Mouse (Mus musculus) limb, embryonic 14.5 days (tissue): ENCODE measurements around the gene Ttc28. TPM values are rescaled to one million over a fixed set of nuclear protein-coding genes. Genes with fewer than 3 reads are reported as not detected.

ENCODE experiments used
- ATAC-seq: fragments of 200-750 bp; cut with Nextera tagmentation; 2 replicates; pipeline ENCODE4 v1.8.0; 2017; ENCODE audit warnings: low read depth, moderate number of reproducible peaks, moderate TSS enrichment; ENCODE audit not compliant: low FRiP score
- DNase-seq: peaks from one replicate; pipeline ENCODE4 v3.0.0-alpha.2; 2015; ENCODE audit warnings: low spot score
- H3K27ac ChIP-seq: fragments of 300-500 bp; sonication (generic); replicated peaks from 2 replicates; pipeline ENCODE4 v1.5.1; 2014; ENCODE audit warnings: low read depth, mild to moderate bottlenecking, low read length, moderate library complexity, mixed read lengths
- H3K27me3 ChIP-seq: fragments of 300-500 bp; sonication (generic); 2 replicates; pipeline ENCODE4 v1.6.1; 2014; ENCODE audit warnings: low read length, mixed read lengths; ENCODE audit not compliant: control insufficient read depth, insufficient read depth
- H3K36me3 ChIP-seq: fragments of 300-500 bp; sonication (generic); 2 replicates; pipeline ENCODE4 v1.6.1; 2014; ENCODE audit warnings: mild to moderate bottlenecking, low read length, moderate library complexity, mixed read lengths; ENCODE audit not compliant: control insufficient read depth, insufficient read depth
- H3K4me1 ChIP-seq: fragments of 300-500 bp; sonication (generic); 2 replicates; pipeline ENCODE4 v1.6.1; 2014; ENCODE audit warnings: antibody characterized with exemption, low read length, mixed read lengths; ENCODE audit not compliant: control insufficient read depth, insufficient read depth
- H3K4me2 ChIP-seq: fragments of 300-500 bp; sonication (generic); replicated peaks from 2 replicates; pipeline ENCODE4 v1.6.1; 2014; ENCODE audit warnings: low read depth, mild to moderate bottlenecking, low read length, moderate library complexity; ENCODE audit not compliant: severe bottlenecking
- H3K4me3 ChIP-seq: fragments of 300-500 bp; sonication (generic); replicated peaks from 2 replicates; pipeline ENCODE4 v1.5.1; 2014; ENCODE audit warnings: low read length
- H3K9ac ChIP-seq: fragments of 300-500 bp; sonication (generic); 2 replicates; pipeline ENCODE4 v1.6.1; 2014; ENCODE audit warnings: mild to moderate bottlenecking, low read depth, low read length, moderate library complexity; ENCODE audit not compliant: severe bottlenecking
- H3K9me3 ChIP-seq: fragments of 300-500 bp; sonication (generic); 2 replicates; pipeline ENCODE4 v1.6.1; 2016; ENCODE audit warnings: low read length; ENCODE audit not compliant: control insufficient read depth
- POLR2A ChIP-seq: fragments of 200-500 bp; IDR thresholded peaks from 2 replicates; pipeline ENCODE4 v1.8.0; 2012; ENCODE audit warnings: inconsistent platforms, mild to moderate bottlenecking, moderate library complexity, borderline replicate concordance; ENCODE audit not compliant: insufficient read depth, insufficient read length; ENCODE audit errors: extremely low read depth
- WGBS: fragments of 180-500 bp; shearing (Covaris S2); extraction: QIAGEN DNeasy Blood & Tissue Kit; methylation state at CpG from one replicate; pipeline ENCODE4 v1.1.7; 2014; 5-methylcytosine and 5-hydroxymethylcytosine counted together
- polyA plus RNA-seq, 2 experiments: library from polyadenylated mRNA; depleted of rRNA in 1 of 2; stranded (reverse) in 1 of 2; unstranded in 1 of 2; fragments of >200 nt; fragmentation: Nextera tagmentation in 1 of 2; extraction: Ambion mirVana in 1 of 2; gene quantifications; 2 replicates each; pipeline versions ENCODE4 v1.2.1 to v1.2.3; 2012 to 2014

Gene Ttc28
- polyA plus RNA-seq, 2 experiments = 16.3 to 19.9 TPM

DNA sequence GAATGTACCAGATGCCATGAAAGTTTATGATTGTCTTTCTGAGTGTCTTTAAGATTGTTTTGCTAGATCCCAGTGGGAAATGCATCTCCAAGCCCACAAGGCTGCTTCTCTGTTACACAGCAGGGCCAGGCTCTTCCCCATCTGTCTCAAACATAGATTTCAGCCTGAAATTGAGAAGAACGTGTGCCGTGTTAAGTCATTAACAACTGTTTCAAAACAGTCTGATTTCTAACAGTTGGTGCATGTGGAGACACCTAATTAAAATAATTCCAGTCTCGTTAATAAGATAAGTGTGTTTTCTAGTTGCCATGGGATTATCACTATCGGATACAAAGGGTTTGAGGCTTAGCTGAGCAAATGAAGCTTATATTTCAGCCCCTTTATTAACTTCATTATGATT lies 135.4 kb downstream of the Ttc28 start:
- Histone ChIP-seq H3K4me2 (no peak overlapping the region), H3K9me3 (peaks cover 2% of the 10 kb centered on the region; the same call in 1 of the 2 replicates), H3K4me1 (peaks cover 33% of the 10 kb centered on the region), H3K4me3 (no peak overlapping the region), H3K27ac (no peak overlapping the region), H3K27me3 (no peaks in the 10 kb centered on the region), H3K9ac (no peak overlapping the region), H3K36me3 (no peaks in the 10 kb centered on the region)
- ATAC-seq = no peak
- WGBS = 59% methylated on average over 4 of the region's 4 CpGs
- DNase-seq = no peak
- TF ChIP-seq POLR2A = no peak

DNA sequence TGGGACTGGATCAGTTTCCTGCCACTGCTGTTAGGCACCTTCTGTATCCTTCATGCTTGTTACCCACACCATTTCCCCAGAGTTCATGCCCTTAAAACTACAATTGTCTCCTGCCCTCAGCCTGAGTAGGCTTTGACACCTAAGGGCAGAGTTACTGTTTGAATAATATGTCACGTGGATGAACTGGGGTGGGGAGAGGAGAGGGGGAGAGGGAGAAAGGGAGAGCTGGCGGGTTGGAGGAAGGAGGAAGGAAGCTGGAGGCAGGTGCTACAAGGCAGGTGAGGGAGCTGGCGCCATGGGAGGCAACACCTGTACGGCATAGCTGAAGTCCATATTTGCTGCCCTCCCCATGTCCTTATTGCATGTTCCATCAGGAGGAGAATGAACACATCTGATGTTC lies 137.7 kb downstream of the Ttc28 start:
- H3K36me3 ChIP-seq = no peaks in the 10 kb centered on the region
- peaks cover 16% of the 10 kb centered on the region for H3K4me1 ChIP-seq
- WGBS = 72% methylated on average over 4 of the region's 4 CpGs
- DNase-seq = no peak
- ATAC-seq = no peak
- no peaks in the 10 kb centered on the region for H3K27me3 ChIP-seq
- H3K9ac ChIP-seq = no peak overlapping the region
- H3K9me3 ChIP-seq = no peaks in the 10 kb centered on the region
- H3K4me2 ChIP-seq = no peak overlapping the region
- TF ChIP-seq POLR2A = no peak
- no peak overlapping the region for H3K4me3 ChIP-seq
- no peak overlapping the region for H3K27ac ChIP-seq

DNA sequence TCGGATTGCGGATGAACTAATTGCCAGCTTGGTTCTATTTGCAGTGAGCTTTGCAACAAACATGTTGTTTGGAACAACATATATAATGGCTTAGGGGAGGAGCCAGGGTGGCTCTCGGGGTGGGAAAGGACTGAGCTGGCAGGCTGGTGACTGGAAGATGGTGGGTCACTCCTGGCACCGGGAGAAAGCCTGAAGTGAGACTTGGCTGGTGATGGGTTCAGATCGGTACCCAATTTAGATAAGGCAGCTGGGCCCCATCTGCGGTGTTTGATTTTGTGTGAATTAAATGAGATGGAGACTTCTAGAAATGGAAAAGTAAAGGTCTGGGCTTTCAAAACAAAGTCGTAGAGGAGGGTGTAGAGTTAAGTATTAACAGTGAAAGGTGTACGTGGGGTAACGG lies 142.7 kb downstream of the Ttc28 start:
- H3K27me3 ChIP-seq = no peaks in the 10 kb centered on the region
- H3K27ac ChIP-seq = no peak overlapping the region
- no peak for DNase-seq
- H3K4me2 ChIP-seq = no peak overlapping the region
- H3K9ac ChIP-seq = no peak overlapping the region
- no peaks in the 10 kb centered on the region for H3K9me3 ChIP-seq
- H3K36me3 ChIP-seq = no peaks in the 10 kb centered on the region
- no peak overlapping the region for H3K4me3 ChIP-seq
- WGBS = 90% methylated on average over 9 of the region's 9 CpGs
- TF ChIP-seq POLR2A = no peak
- ATAC-seq = no peak
- peaks cover 42% of the 10 kb centered on the region for H3K4me1 ChIP-seq

DNA sequence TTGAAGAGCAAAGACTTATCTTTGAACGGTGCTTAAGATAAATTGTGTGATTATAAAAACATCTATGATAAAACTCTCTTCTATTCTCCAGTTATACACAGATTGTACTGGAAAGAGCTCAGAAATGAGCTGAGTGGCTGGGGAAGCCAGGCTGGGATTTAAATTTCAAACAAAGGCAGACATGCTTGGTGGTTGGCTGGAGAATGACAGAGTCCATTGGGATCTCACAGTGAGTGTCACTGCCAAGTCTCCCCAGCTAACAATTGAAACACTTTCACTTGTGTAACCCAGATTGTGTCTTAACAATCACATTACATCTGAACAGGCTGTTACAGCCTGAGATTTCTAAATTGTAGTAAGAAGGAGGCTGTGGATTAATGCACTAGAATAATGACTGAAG lies 143.3 kb downstream of the Ttc28 start:
- WGBS = 88% methylated on average over 1 of the region's 1 CpGs
- Histone ChIP-seq H3K27me3 (no peaks in the 10 kb centered on the region), H3K27ac (no peak overlapping the region), H3K36me3 (no peaks in the 10 kb centered on the region), H3K4me1 (peaks cover 46% of the 10 kb centered on the region), H3K4me3 (no peak overlapping the region), H3K9ac (no peak overlapping the region), H3K9me3 (no peaks in the 10 kb centered on the region), H3K4me2 (no peak overlapping the region)
- DNase-seq (no peak), ATAC-seq (no peak)
- TF ChIP-seq POLR2A = no peak

DNA sequence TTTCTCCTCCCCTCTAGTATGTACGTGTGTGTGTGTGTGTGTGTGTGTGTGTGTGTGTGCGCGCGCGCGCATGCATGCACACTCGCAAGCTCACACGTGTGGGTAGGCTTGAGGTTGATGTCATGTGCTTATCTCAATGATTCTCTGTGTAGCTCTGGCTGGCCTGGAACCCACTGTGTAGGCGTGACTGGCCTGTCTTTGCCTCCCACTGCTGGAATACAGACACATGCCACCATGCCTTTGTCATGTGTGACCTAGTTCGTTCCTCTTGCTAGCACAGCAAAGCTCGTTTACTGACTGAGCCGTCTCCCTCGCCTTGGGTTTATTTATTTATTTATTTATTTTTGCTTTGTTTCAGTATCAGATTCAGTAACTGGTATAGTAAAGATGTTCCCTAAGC lies 145.0 kb downstream of the Ttc28 start:
- no peak overlapping the region for H3K9ac ChIP-seq
- H3K9me3 ChIP-seq = no peaks in the 10 kb centered on the region
- H3K36me3 ChIP-seq = no peaks in the 10 kb centered on the region
- H3K4me1 ChIP-seq = peaks cover 52% of the 10 kb centered on the region
- TF ChIP-seq POLR2A = no peak
- ATAC-seq = no peak
- WGBS = 75% methylated on average over 13 of the region's 13 CpGs
- no peak for DNase-seq
- H3K27me3 ChIP-seq = no peaks in the 10 kb centered on the region
- H3K27ac ChIP-seq = no peak overlapping the region
- no peak overlapping the region for H3K4me2 ChIP-seq
- no peak overlapping the region for H3K4me3 ChIP-seq

DNA sequence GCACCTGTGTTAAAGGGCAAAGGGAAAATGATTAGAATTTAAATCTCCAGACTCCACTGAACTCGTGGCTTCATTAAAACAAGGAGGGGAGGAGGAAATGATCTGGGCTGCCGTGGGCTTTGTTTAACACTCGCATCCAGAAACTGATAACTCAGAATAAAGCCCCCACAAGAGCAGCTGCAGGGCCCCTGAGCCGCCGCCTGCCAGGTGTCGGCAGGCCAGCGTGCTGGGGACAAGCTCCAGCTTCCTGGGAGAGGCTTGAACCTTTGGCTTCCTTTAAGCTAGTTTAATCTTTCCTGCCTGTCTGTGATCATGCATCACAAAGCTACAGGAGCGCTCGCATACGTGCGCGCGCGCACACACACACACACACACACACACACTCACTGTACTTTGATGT lies 145.9 kb downstream of the Ttc28 start:
- Histone ChIP-seq H3K9ac (no peak overlapping the region), H3K4me3 (no peak overlapping the region), H3K36me3 (no peaks in the 10 kb centered on the region), H3K4me1 (peaks cover 52% of the 10 kb centered on the region), H3K4me2 (no peak overlapping the region), H3K9me3 (no peaks in the 10 kb centered on the region), H3K27ac (no peak overlapping the region), H3K27me3 (no peaks in the 10 kb centered on the region)
- DNase-seq = no peak
- ATAC-seq = no peak
- TF ChIP-seq POLR2A = no peak
- WGBS = 37% methylated on average over 14 of the region's 14 CpGs
